Mouse (Mus musculus) kidney, embryonic 16.5 days (tissue): ENCODE measurements around the gene Nek3. TPM values are rescaled to one million over a fixed set of nuclear protein-coding genes. Genes with fewer than 3 reads are reported as not detected.

Experiments used
- ATAC-seq: fragments of 200-750 bp; cut with Nextera tagmentation; 2 replicates; pipeline ENCODE4 v1.8.0; 2017; ENCODE audit warnings: moderate TSS enrichment; ENCODE audit not compliant: low FRiP score, low TSS enrichment
- H3K27ac ChIP-seq: fragments of 300-500 bp; sonication (generic); 2 replicates; pipeline ENCODE4 v1.5.1; 2014; ENCODE audit warnings: low read length
- H3K27me3 ChIP-seq: fragments of 300-500 bp; sonication (generic); 2 replicates; pipeline ENCODE4 v1.6.1; 2014; ENCODE audit warnings: low read length, control low read depth, mixed read lengths; ENCODE audit not compliant: insufficient read depth
- H3K36me3 ChIP-seq: fragments of 300-500 bp; sonication (generic); 2 replicates; pipeline ENCODE4 v1.6.1; 2014; ENCODE audit warnings: low read length, control low read depth, mixed read lengths; ENCODE audit not compliant: insufficient read depth
- H3K4me1 ChIP-seq: fragments of 300-500 bp; sonication (generic); 2 replicates; pipeline ENCODE4 v1.6.1; 2014; ENCODE audit warnings: low read length, control low read depth, mixed read lengths; ENCODE audit not compliant: insufficient read depth
- H3K4me2 ChIP-seq: fragments of 300-500 bp; sonication (generic); replicated peaks from 2 replicates; pipeline ENCODE4 v1.6.1; 2014; ENCODE audit warnings: low read depth, low read length
- H3K4me3 ChIP-seq: fragments of 300-500 bp; sonication (generic); 2 replicates; pipeline ENCODE4 v1.5.1; 2014; ENCODE audit warnings: mild to moderate bottlenecking, low read length
- H3K9ac ChIP-seq: fragments of 300-500 bp; sonication (generic); replicated peaks from 2 replicates; pipeline ENCODE4 v1.6.1; 2014; ENCODE audit warnings: low read length
- H3K9me3 ChIP-seq: fragments of 300-500 bp; sonication (generic); 2 replicates; pipeline ENCODE4 v1.6.1; 2016; ENCODE audit warnings: low read length, control low read depth
- WGBS: fragments of 180-500 bp; shearing (Covaris S2); extraction: QIAGEN DNeasy Blood & Tissue Kit; methylation state at CpG from one replicate; pipeline ENCODE4 v1.1.7; 2014; 5-methylcytosine and 5-hydroxymethylcytosine counted together
- polyA plus RNA-seq: library from polyadenylated mRNA; unstranded; fragments of >200 nt; fragmentation: Nextera tagmentation; extraction: Ambion mirVana; gene quantifications from 2 replicates; pipeline ENCODE4 v1.2.1, GENCODE M21; 2015

The Nek3 gene
- polyA plus RNA-seq, 1 experiment from 2014 or later: 7.2 TPM

DNA sequence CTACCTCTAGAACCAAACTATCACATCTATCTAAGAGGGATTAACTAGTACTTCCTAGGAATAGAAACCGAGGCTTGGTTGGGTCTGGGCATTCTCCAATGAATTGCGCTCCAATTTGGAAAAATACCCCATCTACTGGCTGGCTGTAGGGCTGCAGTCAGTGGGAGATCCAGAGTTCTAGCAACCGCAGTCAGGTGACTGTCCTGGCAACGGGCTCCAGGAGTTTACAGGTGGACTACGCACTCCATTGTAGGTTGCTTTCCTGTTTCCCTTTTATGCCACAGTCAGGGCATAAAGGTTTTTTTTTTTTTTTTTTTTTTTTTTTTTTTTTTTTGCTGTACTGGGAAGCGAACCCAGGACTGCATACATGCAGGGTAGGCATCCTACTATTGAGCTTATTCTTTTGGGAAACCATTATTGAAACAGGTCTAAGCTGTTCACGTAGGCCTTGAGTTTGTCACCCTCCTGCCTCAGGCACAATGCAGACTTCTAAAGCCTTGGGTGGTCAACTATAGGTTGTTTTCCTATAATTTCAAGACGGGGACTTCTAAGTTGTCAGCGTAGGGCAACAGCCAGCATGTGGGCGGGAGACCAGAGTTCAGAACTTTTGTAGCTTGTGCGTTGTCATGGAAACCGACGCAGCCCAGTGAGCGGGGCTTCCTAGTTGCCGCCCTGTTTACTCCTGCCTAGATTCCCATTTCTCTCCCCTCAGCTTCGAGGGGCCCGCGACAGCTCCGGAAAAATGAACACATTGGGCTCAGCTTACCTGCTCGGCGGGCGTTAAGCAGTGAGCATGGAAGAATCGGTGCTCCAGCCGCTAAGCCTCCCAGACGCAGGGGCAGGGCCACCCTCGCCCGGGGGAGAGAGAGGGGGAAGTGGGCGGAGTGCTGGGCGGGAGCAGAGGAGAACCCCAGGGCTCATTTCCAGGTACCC is 41.7 kb downstream of the Nek3 start, which contains the start of gene Nek5:
Nek5 (minus strand) TSS at position 834 of the 933 bp plus-strand sequence.
- H3K36me3 ChIP-seq: no peaks in the 10 kb centered on the region
- 0 out of 2 replicates have a peak within 1 kb of the TSS, but pooled peaks have one; percentile 35 for H3K27ac ChIP-seq
- H3K4me3 ChIP-seq: peak within 1 kb of the TSS; percentile 46
- peak within 1 kb of the TSS; percentile 75 for H3K4me2 ChIP-seq
- H3K9ac ChIP-seq: peak within 1 kb of the TSS; percentile 49
- WGBS: 2% methylated on average over 29 of the region's 29 CpGs
- H3K27me3 ChIP-seq: no peaks in the 10 kb centered on the region
- H3K4me1 ChIP-seq: no peaks in the 10 kb centered on the region; the same call in 1 of the 2 replicates
- peak; percentile 93 for ATAC-seq
- no peaks in the 10 kb centered on the region for H3K9me3 ChIP-seq

DNA sequence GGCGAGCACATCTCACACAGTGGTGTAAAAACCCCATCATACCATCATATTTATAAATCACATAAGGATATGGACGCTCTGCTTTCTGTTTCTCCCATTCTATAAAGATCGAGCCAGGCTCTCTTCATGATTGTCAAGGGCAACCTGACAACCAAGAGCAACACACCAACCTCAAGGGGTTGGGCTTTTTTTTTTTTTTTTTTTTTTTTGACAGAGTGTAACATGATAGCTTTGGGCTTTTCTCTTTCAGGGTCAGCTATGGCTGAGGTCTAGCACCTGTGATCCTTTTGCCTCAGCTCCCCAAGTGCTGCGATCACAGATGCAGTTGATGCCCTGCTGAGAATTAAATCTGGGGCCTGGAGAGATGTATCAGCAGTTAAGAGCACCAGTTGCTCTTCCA is 59.2 kb downstream of the Nek3 start:
- Histone ChIP-seq H3K36me3 (no peaks in the 10 kb centered on the region), H3K4me3 (no peak overlapping the region), H3K27me3 (no peaks in the 10 kb centered on the region), H3K4me2 (no peak overlapping the region), H3K9me3 (no peaks in the 10 kb centered on the region), H3K4me1 (no peaks in the 10 kb centered on the region), H3K27ac (no peak overlapping the region), H3K9ac (no peak overlapping the region)
- 82% methylated on average over 4 of the region's 4 CpGs for WGBS
- no peak for ATAC-seq

DNA sequence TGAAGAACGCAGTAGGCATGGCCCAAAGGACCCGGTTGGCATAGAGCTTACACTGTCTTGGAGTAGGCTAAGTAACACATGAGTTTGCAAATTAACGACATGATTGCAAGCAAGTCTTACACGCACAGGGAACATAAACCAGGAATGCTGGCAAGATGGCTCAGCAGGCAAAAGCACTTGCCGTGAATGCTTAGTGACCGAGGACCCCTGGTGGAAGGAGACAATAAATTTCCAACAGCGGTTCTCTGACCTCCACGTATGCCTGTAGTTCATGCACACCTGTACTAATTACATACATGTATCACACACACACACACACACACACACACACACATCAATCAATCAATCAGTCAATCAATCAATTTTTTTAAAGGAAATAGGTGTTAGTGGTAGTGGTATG is 74.7 kb downstream of the Nek3 start:
- no peak overlapping the region for H3K4me3 ChIP-seq
- H3K36me3 ChIP-seq: no peaks in the 10 kb centered on the region
- H3K4me2 ChIP-seq: no peak overlapping the region
- no peaks in the 10 kb centered on the region for H3K4me1 ChIP-seq
- WGBS: 37% methylated on average over 8 of the region's 8 CpGs
- no peaks in the 10 kb centered on the region for H3K27me3 ChIP-seq
- H3K9me3 ChIP-seq: no peaks in the 10 kb centered on the region
- no peak overlapping the region for H3K27ac ChIP-seq
- H3K9ac ChIP-seq: no peak overlapping the region
- no peak for ATAC-seq

DNA sequence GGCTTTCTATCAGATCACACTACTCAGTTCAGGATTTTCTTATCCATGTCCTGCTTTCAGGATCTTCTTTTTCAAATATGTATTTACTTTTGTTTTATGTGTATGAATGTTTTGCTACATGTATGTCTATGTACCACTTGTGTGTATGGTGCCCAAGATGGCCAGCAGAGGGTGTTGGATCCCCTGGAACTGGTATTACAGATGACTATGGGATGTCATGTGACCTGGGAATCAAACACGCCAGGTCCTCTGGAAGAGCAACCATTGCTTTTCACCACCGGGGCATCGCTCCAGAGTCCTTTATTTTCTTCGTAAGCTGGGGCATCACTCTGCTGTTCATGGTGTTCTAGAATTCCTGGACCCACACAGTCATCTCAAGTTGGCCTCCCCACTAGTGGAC is 77.0 kb downstream of the Nek3 start:
- H3K27ac ChIP-seq: no peak overlapping the region
- H3K9me3 ChIP-seq: no peaks in the 10 kb centered on the region

DNA sequence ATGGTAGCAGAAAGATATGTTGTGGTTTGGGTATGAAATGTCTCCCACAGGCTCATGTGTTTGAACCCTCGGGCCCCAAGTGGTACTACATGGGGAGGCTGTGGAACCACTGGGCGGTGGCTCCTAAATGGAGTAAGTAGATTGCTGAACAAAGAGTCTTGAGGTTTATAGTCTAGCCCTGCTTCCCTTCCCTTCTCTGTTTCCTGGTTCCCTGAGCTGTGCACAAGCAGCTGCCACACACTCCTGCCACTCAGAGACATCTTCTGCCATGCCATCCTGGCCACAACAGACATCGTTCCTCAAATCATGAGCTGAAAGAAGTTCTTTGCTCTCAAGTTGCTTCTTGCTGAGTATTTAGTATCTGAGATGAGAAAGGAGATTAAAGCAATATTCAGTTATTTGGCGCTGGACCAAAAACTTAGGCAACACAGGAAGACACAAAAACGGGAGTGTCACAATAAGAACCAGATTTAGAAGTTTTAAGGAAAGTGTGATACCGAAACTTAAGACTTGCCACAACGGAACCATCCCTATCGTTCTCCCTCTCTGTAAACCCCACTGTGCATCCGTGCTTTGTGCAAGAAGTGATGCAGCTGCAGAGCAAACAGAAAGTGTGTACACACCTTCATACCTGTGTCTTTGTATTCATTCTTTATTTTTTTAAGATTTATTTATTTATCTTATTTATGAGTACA is 86.8 kb downstream of the Nek3 start:
- H3K9me3 ChIP-seq: no peaks in the 10 kb centered on the region
- no peak overlapping the region for H3K27ac ChIP-seq
- ATAC-seq: no peak
- no peaks in the 10 kb centered on the region for H3K27me3 ChIP-seq
- H3K4me3 ChIP-seq: no peak overlapping the region
- H3K9ac ChIP-seq: no peak overlapping the region
- 85% methylated on average over 9 of the region's 9 CpGs for WGBS
- H3K4me1 ChIP-seq: no peaks in the 10 kb centered on the region
- H3K36me3 ChIP-seq: no peaks in the 10 kb centered on the region
- H3K4me2 ChIP-seq: no peak overlapping the region

More for the DNA sequence above, 77.0 kb downstream of the Nek3 start:
- H3K4me2 ChIP-seq: no peak overlapping the region
- H3K27me3 ChIP-seq: no peaks in the 10 kb centered on the region
- H3K4me3 ChIP-seq: no peak overlapping the region
- WGBS: 97% methylated on average over 4 of the region's 4 CpGs
- ATAC-seq: no peak
- no peaks in the 10 kb centered on the region for H3K4me1 ChIP-seq
- H3K9ac ChIP-seq: no peak overlapping the region
- H3K36me3 ChIP-seq: no peaks in the 10 kb centered on the region

Other genes with a start within 250 kb of the Nek3 start
- gene Defb15, start 233.7 kb downstream of the Nek3 start, polyA plus RNA-seq: not detected in 2 replicates
- gene Defb35, start 228.1 kb downstream of the Nek3 start, polyA plus RNA-seq: not detected in 2 replicates
- gene Defb13, start 219.7 kb downstream of the Nek3 start, polyA plus RNA-seq: not detected in 2 replicates
- not detected in 2 replicates for gene Fam90a1a, start 207.7 kb downstream of the Nek3 start, polyA plus RNA-seq
- gene Ccdc70, start 196.7 kb downstream of the Nek3 start, polyA plus RNA-seq: not detected in 2 replicates
- gene Atp7b, start 106.1 kb downstream of the Nek3 start, polyA plus RNA-seq: 0.67 and 0.72 TPM in 2 replicates
- 33.0 and 36.0 TPM in 2 replicates for gene Alg11, start 105.7 kb downstream of the Nek3 start, polyA plus RNA-seq
- 0.32 and 0.59 TPM in 2 replicates for gene Nek5, start 41.4 kb downstream of the Nek3 start, polyA plus RNA-seq
- 38.5 and 40.6 TPM in 2 replicates for gene Ckap2, start 19.4 kb upstream of the Nek3 start, polyA plus RNA-seq
- 35.8 and 39.5 TPM in 2 replicates for gene Vps36, start 26.4 kb upstream of the Nek3 start, polyA plus RNA-seq
- 18.1 and 18.7 TPM in 2 replicates for gene Thsd1, start 60.9 kb upstream of the Nek3 start, polyA plus RNA-seq
- gene Tpte, start 117.0 kb upstream of the Nek3 start, polyA plus RNA-seq: 0.06 TPM in 1 of 2 replicates, not detected in the other
- gene Slc25a15, start 232.2 kb upstream of the Nek3 start, polyA plus RNA-seq: 28.5 and 29.0 TPM in 2 replicates
- 41.6 and 42.2 TPM in 2 replicates for gene Mrps31, start 244.9 kb upstream of the Nek3 start, polyA plus RNA-seq